Mouse (Mus musculus): ENCODE results near the gene Phrf1. TPM values are rescaled to one million over a fixed set of nuclear protein-coding genes. Genes with fewer than 3 reads are reported as not detected.

Gene Phrf1
- total and polyA plus RNA-seq, 2 experiments, result 8.1 to 9.2 TPM

GRCm38 (mm10) chr7:141297926-141298650 is 69.5 kb downstream of the Phrf1 start:
- no peak for DNase-seq (ENCODE audit: extremely low read depth, low read depth, low spot score)
- no peak overlapping the region for H3K27ac ChIP-seq (replicated peaks; ENCODE audit: insufficient read depth, low read depth, low read length)
- no peak overlapping the region for H3K9ac ChIP-seq (ENCODE audit: low read depth, low read length)
- peaks cover 6% of the 10 kb centered on the region for H3K4me1 ChIP-seq (ENCODE audit: control insufficient read depth, insufficient read depth, low read length)
- H3K79me2 ChIP-seq (ENCODE audit: control insufficient read depth, insufficient read depth, low read length), result no peaks in the 10 kb centered on the region
- no peak for TF ChIP-seq CTCF (IDR thresholded peaks at IDR 0.05; ENCODE audit: low read depth, low read length)
- TF ChIP-seq POLR2A (IDR thresholded peaks at IDR 0.05; ENCODE audit: extremely low read depth, insufficient read depth, low read length), result no peak
- H3K4me3 ChIP-seq (ENCODE audit: insufficient read depth, low read depth, low read length), result no peak overlapping the region
- 79% methylated on average over 3 of the region's 3 CpGs for WGBS
- no peaks in the 10 kb centered on the region for H3K36me3 ChIP-seq (ENCODE audit: control insufficient read depth, insufficient read depth, low read length)
- H3K27me3 ChIP-seq (ENCODE audit: control insufficient read depth, insufficient read depth, low read length), result peaks cover 9% of the 10 kb centered on the region

GRCm38 (mm10) chr7:141299175-141299574 is 70.6 kb downstream of the Phrf1 start:
- H3K4me3 ChIP-seq (ENCODE audit: insufficient read depth, low read depth, low read length), result no peak overlapping the region
- peaks cover 2% of the 10 kb centered on the region; the same call in 1 of the 2 replicates for H3K27me3 ChIP-seq (ENCODE audit: control insufficient read depth, insufficient read depth, low read length)
- no peak overlapping the region for H3K27ac ChIP-seq (replicated peaks; ENCODE audit: insufficient read depth, low read depth, low read length)
- WGBS, result 91% methylated on average over 8 of the region's 8 CpGs
- TF ChIP-seq CTCF (IDR thresholded peaks at IDR 0.05; ENCODE audit: low read depth, low read length) (no peak), POLR2A (IDR thresholded peaks at IDR 0.05; ENCODE audit: extremely low read depth, insufficient read depth, low read length) (no peak)
- no peak overlapping the region for H3K9ac ChIP-seq (ENCODE audit: low read depth, low read length)
- DNase-seq (ENCODE audit: extremely low read depth, low read depth, low spot score), result no peak
- H3K36me3 ChIP-seq (ENCODE audit: control insufficient read depth, insufficient read depth, low read length), result no peaks in the 10 kb centered on the region
- no peaks in the 10 kb centered on the region for H3K79me2 ChIP-seq (ENCODE audit: control insufficient read depth, insufficient read depth, low read length)
- H3K4me1 ChIP-seq (ENCODE audit: control insufficient read depth, insufficient read depth, low read length), result peaks cover 6% of the 10 kb centered on the region

GRCm38 (mm10) chr7:141301386-141301785 is 72.8 kb downstream of the Phrf1 start:
- H3K27ac ChIP-seq (replicated peaks; ENCODE audit: insufficient read depth, low read depth, low read length), result peak overlapping the region; percentile 5
- WGBS, result 47% methylated on average over 9 of the region's 9 CpGs
- H3K4me3 ChIP-seq (ENCODE audit: insufficient read depth, low read depth, low read length), result no peak overlapping the region
- DNase-seq (ENCODE audit: extremely low read depth, low read depth, low spot score), result peak; percentile 93
- TF ChIP-seq POLR2A (IDR thresholded peaks at IDR 0.05; ENCODE audit: extremely low read depth, insufficient read depth, low read length) (no peak), CTCF (IDR thresholded peaks at IDR 0.05; ENCODE audit: low read depth, low read length) (no peak)
- H3K36me3 ChIP-seq (ENCODE audit: control insufficient read depth, insufficient read depth, low read length), result no peaks in the 10 kb centered on the region
- no peaks in the 10 kb centered on the region for H3K79me2 ChIP-seq (ENCODE audit: control insufficient read depth, insufficient read depth, low read length)
- no peak overlapping the region for H3K9ac ChIP-seq (ENCODE audit: low read depth, low read length)
- H3K27me3 ChIP-seq (ENCODE audit: control insufficient read depth, insufficient read depth, low read length), result no peaks in the 10 kb centered on the region
- H3K4me1 ChIP-seq (ENCODE audit: control insufficient read depth, insufficient read depth, low read length), result peaks cover 11% of the 10 kb centered on the region

GRCm38 (mm10) chr7:141302702-141303268 is 74.2 kb downstream of the Phrf1 start:
- WGBS, result 52% methylated on average over 1 of the region's 1 CpGs

GRCm38 (mm10) chr7:141304537-141304936 is 76.0 kb downstream of the Phrf1 start:
- Histone ChIP-seq H3K27ac (replicated peaks; ENCODE audit: insufficient read depth, low read depth, low read length) (peak overlapping the region; percentile 85), H3K79me2 (ENCODE audit: control insufficient read depth, insufficient read depth, low read length) (no peaks in the 10 kb centered on the region), H3K9ac (ENCODE audit: low read depth, low read length) (no peak overlapping the region; the same call in 1 of the 2 replicates), H3K36me3 (ENCODE audit: control insufficient read depth, insufficient read depth, low read length) (peaks cover 10% of the 10 kb centered on the region), H3K4me1 (ENCODE audit: control insufficient read depth, insufficient read depth, low read length) (peaks cover 11% of the 10 kb centered on the region), H3K27me3 (ENCODE audit: control insufficient read depth, insufficient read depth, low read length) (no peaks in the 10 kb centered on the region), H3K4me3 (ENCODE audit: insufficient read depth, low read depth, low read length) (no peak overlapping the region)
- WGBS, result 11% methylated on average over 4 of the region's 4 CpGs
- peak; percentile 91 for DNase-seq (ENCODE audit: extremely low read depth, low read depth, low spot score)
- TF ChIP-seq CTCF (IDR thresholded peaks at IDR 0.05; ENCODE audit: low read depth, low read length) (no peak), POLR2A (IDR thresholded peaks at IDR 0.05; ENCODE audit: extremely low read depth, insufficient read depth, low read length) (no peak)

More at GRCm38 (mm10) chr7:141302702-141303268, 74.2 kb downstream of the Phrf1 start:
- Histone ChIP-seq H3K4me3 (ENCODE audit: insufficient read depth, low read depth, low read length) (no peak overlapping the region), H3K4me1 (ENCODE audit: control insufficient read depth, insufficient read depth, low read length) (peaks cover 11% of the 10 kb centered on the region), H3K79me2 (ENCODE audit: control insufficient read depth, insufficient read depth, low read length) (no peaks in the 10 kb centered on the region), H3K27ac (replicated peaks; ENCODE audit: insufficient read depth, low read depth, low read length) (peak overlapping the region; percentile 37), H3K36me3 (ENCODE audit: control insufficient read depth, insufficient read depth, low read length) (peaks cover 3% of the 10 kb centered on the region; the same call in 1 of the 2 replicates), H3K9ac (ENCODE audit: low read depth, low read length) (no peak overlapping the region), H3K27me3 (ENCODE audit: control insufficient read depth, insufficient read depth, low read length) (no peaks in the 10 kb centered on the region)
- TF ChIP-seq POLR2A (IDR thresholded peaks at IDR 0.05; ENCODE audit: extremely low read depth, insufficient read depth, low read length), result no peak
- no peak for TF ChIP-seq CTCF (IDR thresholded peaks at IDR 0.05; ENCODE audit: low read depth, low read length)
- DNase-seq (ENCODE audit: extremely low read depth, low read depth, low spot score), result peak; percentile 95

Other genes with a start within 250 kb of the Phrf1 start
Only the 30 nearest of the 31 such genes appear.
- gene Ifitm3, start 218.0 kb upstream of the Phrf1 start, total RNA-seq (2014; rRNA removed), result 296 and 392 TPM in 2 replicates
- gene Ifitm3, start 218.0 kb upstream of the Phrf1 start, polyA plus RNA-seq (2012; rRNA removed), result 848 and 1,254 TPM in 2 replicates
- 0.81 and 0.83 TPM in 2 replicates for gene Ifitm6, start 210.9 kb upstream of the Phrf1 start, total RNA-seq (2014; rRNA removed)
- 0.72 and 1.7 TPM in 2 replicates for gene Ifitm6, start 210.9 kb upstream of the Phrf1 start, polyA plus RNA-seq (2012; rRNA removed)
- gene Gm17387, start 199.7 kb upstream of the Phrf1 start, total RNA-seq (2014; rRNA removed), result not detected in 2 replicates
- gene Gm17387, start 199.7 kb upstream of the Phrf1 start, polyA plus RNA-seq (2012; rRNA removed), result not detected in 2 replicates
- gene B4galnt4, start 167.7 kb upstream of the Phrf1 start, total RNA-seq (2014; rRNA removed), result 0.09 TPM in 1 of 2 replicates, not detected in the other
- gene B4galnt4, start 167.7 kb upstream of the Phrf1 start, polyA plus RNA-seq (2012; rRNA removed), result 0.04 and 0.10 TPM in 2 replicates
- 0.60 and 0.83 TPM in 2 replicates for gene Pkp3, start 150.6 kb upstream of the Phrf1 start, total RNA-seq (2014; rRNA removed)
- 1.9 and 2.0 TPM in 2 replicates for gene Pkp3, start 150.6 kb upstream of the Phrf1 start, polyA plus RNA-seq (2012; rRNA removed)
- 21.8 and 28.5 TPM in 2 replicates for gene Sigirr, start 128.2 kb upstream of the Phrf1 start, total RNA-seq (2014; rRNA removed)
- gene Sigirr, start 128.2 kb upstream of the Phrf1 start, polyA plus RNA-seq (2012; rRNA removed), result 42.4 and 42.5 TPM in 2 replicates
- gene Ano9, start 111.0 kb upstream of the Phrf1 start, total RNA-seq (2014; rRNA removed), result not detected in 2 replicates
- gene Ano9, start 111.0 kb upstream of the Phrf1 start, polyA plus RNA-seq (2012; rRNA removed), result 0.09 and 0.13 TPM in 2 replicates
- gene Ptdss2, start 106.4 kb upstream of the Phrf1 start, total RNA-seq (2014; rRNA removed), result 5.2 and 5.4 TPM in 2 replicates
- 10.7 and 13.5 TPM in 2 replicates for gene Ptdss2, start 106.4 kb upstream of the Phrf1 start, polyA plus RNA-seq (2012; rRNA removed)
- gene Rnh1, start 55.9 kb upstream of the Phrf1 start, total RNA-seq (2014; rRNA removed), result 106 and 108 TPM in 2 replicates
- gene Rnh1, start 55.9 kb upstream of the Phrf1 start, polyA plus RNA-seq (2012; rRNA removed), result 134 and 136 TPM in 2 replicates
- gene Hras, start 34.8 kb upstream of the Phrf1 start, total RNA-seq (2014; rRNA removed), result 37.6 and 53.8 TPM in 2 replicates
- 50.4 and 58.9 TPM in 2 replicates for gene Hras, start 34.8 kb upstream of the Phrf1 start, polyA plus RNA-seq (2012; rRNA removed)
- gene Lrrc56, start 34.6 kb upstream of the Phrf1 start, total RNA-seq (2014; rRNA removed), result 1.8 and 2.1 TPM in 2 replicates
- 4.4 and 4.8 TPM in 2 replicates for gene Lrrc56, start 34.6 kb upstream of the Phrf1 start, polyA plus RNA-seq (2012; rRNA removed)
- gene Lmntd2, start 14.7 kb upstream of the Phrf1 start, total RNA-seq (2014; rRNA removed), result 0.47 and 0.83 TPM in 2 replicates
- gene Lmntd2, start 14.7 kb upstream of the Phrf1 start, polyA plus RNA-seq (2012; rRNA removed), result 1.4 and 2.2 TPM in 2 replicates
- 21.6 and 22.5 TPM in 2 replicates for gene Rassf7, start 12.9 kb upstream of the Phrf1 start, total RNA-seq (2014; rRNA removed)
- gene Rassf7, start 12.9 kb upstream of the Phrf1 start, polyA plus RNA-seq (2012; rRNA removed), result 49.1 and 53.3 TPM in 2 replicates
- gene Irf7, start 37.7 kb downstream of the Phrf1 start, total RNA-seq (2014; rRNA removed), result 22.8 and 32.2 TPM in 2 replicates
- gene Irf7, start 37.7 kb downstream of the Phrf1 start, polyA plus RNA-seq (2012; rRNA removed), result 42.4 and 102 TPM in 2 replicates
- 18.5 and 40.3 TPM in 2 replicates for gene Cdhr5, start 48.0 kb downstream of the Phrf1 start, total RNA-seq (2014; rRNA removed)
- 31.2 and 31.7 TPM in 2 replicates for gene Cdhr5, start 48.0 kb downstream of the Phrf1 start, polyA plus RNA-seq (2012; rRNA removed)
- not detected in 2 replicates for gene Sct, start 50.3 kb downstream of the Phrf1 start, total RNA-seq (2014; rRNA removed)
- gene Sct, start 50.3 kb downstream of the Phrf1 start, polyA plus RNA-seq (2012; rRNA removed), result not detected in 2 replicates
- not detected in 2 replicates for gene Drd4, start 63.2 kb downstream of the Phrf1 start, total RNA-seq (2014; rRNA removed)
- not detected in 2 replicates for gene Drd4, start 63.2 kb downstream of the Phrf1 start, polyA plus RNA-seq (2012; rRNA removed)
- 3.1 and 5.8 TPM in 2 replicates for gene Deaf1, start 98.9 kb downstream of the Phrf1 start, total RNA-seq (2014; rRNA removed)
- 6.9 and 7.8 TPM in 2 replicates for gene Deaf1, start 98.9 kb downstream of the Phrf1 start, polyA plus RNA-seq (2012; rRNA removed)
- gene Tmem80, start 99.0 kb downstream of the Phrf1 start, total RNA-seq (2014; rRNA removed), result 8.9 and 10.3 TPM in 2 replicates
- 14.3 and 20.9 TPM in 2 replicates for gene Tmem80, start 99.0 kb downstream of the Phrf1 start, polyA plus RNA-seq (2012; rRNA removed)
- gene Eps8l2, start 110.1 kb downstream of the Phrf1 start, total RNA-seq (2014; rRNA removed), result 17.4 and 38.5 TPM in 2 replicates
- 80.9 and 117 TPM in 2 replicates for gene Eps8l2, start 110.1 kb downstream of the Phrf1 start, polyA plus RNA-seq (2012; rRNA removed)
- 160 and 195 TPM in 2 replicates for gene Taldo1, start 163.4 kb downstream of the Phrf1 start, total RNA-seq (2014; rRNA removed)
- 125 and 166 TPM in 2 replicates for gene Taldo1, start 163.4 kb downstream of the Phrf1 start, polyA plus RNA-seq (2012; rRNA removed)
- gene Gatd1, start 185.4 kb downstream of the Phrf1 start, total RNA-seq (2014; rRNA removed), result 15.1 and 23.5 TPM in 2 replicates
- 34.9 and 36.2 TPM in 2 replicates for gene Gatd1, start 185.4 kb downstream of the Phrf1 start, polyA plus RNA-seq (2012; rRNA removed)
- gene Cend1, start 200.7 kb downstream of the Phrf1 start, total RNA-seq (2014; rRNA removed), result 0.13 TPM in 1 of 2 replicates, not detected in the other
- gene Cend1, start 200.7 kb downstream of the Phrf1 start, polyA plus RNA-seq (2012; rRNA removed), result 0.09 and 0.10 TPM in 2 replicates
- gene Slc25a22, start 209.1 kb downstream of the Phrf1 start, total RNA-seq (2014; rRNA removed), result 26.1 and 40.7 TPM in 2 replicates
- 315 and 345 TPM in 2 replicates for gene Slc25a22, start 209.1 kb downstream of the Phrf1 start, polyA plus RNA-seq (2012; rRNA removed)
- gene Pidd1, start 215.2 kb downstream of the Phrf1 start, total RNA-seq (2014; rRNA removed), result 0.37 and 0.94 TPM in 2 replicates
- gene Pidd1, start 215.2 kb downstream of the Phrf1 start, polyA plus RNA-seq (2012; rRNA removed), result 3.8 and 4.7 TPM in 2 replicates
- 255 and 308 TPM in 2 replicates for gene Rplp2, start 218.6 kb downstream of the Phrf1 start, total RNA-seq (2014; rRNA removed)
- gene Rplp2, start 218.6 kb downstream of the Phrf1 start, polyA plus RNA-seq (2012; rRNA removed), result 265 and 286 TPM in 2 replicates
- gene Pnpla2, start 226.4 kb downstream of the Phrf1 start, total RNA-seq (2014; rRNA removed), result 22.6 and 31.7 TPM in 2 replicates
- gene Pnpla2, start 226.4 kb downstream of the Phrf1 start, polyA plus RNA-seq (2012; rRNA removed), result 83.7 and 84.8 TPM in 2 replicates
- gene Cracr2b, start 232.3 kb downstream of the Phrf1 start, total RNA-seq (2014; rRNA removed), result 3.7 and 4.3 TPM in 2 replicates
- 4.7 and 8.7 TPM in 2 replicates for gene Cracr2b, start 232.3 kb downstream of the Phrf1 start, polyA plus RNA-seq (2012; rRNA removed)
- 51.9 and 52.7 TPM in 2 replicates for gene Cd151, start 238.6 kb downstream of the Phrf1 start, total RNA-seq (2014; rRNA removed)
- gene Cd151, start 238.6 kb downstream of the Phrf1 start, polyA plus RNA-seq (2012; rRNA removed), result 92.8 and 103 TPM in 2 replicates
- gene Polr2l, start 246.3 kb downstream of the Phrf1 start, total RNA-seq (2014; rRNA removed), result 41.1 and 43.3 TPM in 2 replicates
- 42.8 and 45.7 TPM in 2 replicates for gene Polr2l, start 246.3 kb downstream of the Phrf1 start, polyA plus RNA-seq (2012; rRNA removed)

Data from liver, adult 2 months (tissue).